Mouse (Mus musculus) natural killer cell, adult 2 months (primary cell): ENCODE results near the gene Pds5a.
"Not testable (repeated sequence)": the region's sequence is repeated elsewhere in the genome, so short reads cannot be mapped to it uniquely, and the experiment has no call there.

Experiments
- DNase-seq, 2 experiments: peaks; one replicate each; pipeline ENCODE4 v3.0.0; 2022; ENCODE audit warnings: low spot score in 2 of 2

Pds5a gene

GRCm38 (mm10) chr5:65697836-65698758, at the start of gene Pds5a:
Gene Pds5a (minus strand): TSS chr5:65698273.
- peak; percentile 72 to 84 for DNase-seq

GRCm38 (mm10) chr5:65746908-65747307, 48.8 kb upstream of the Pds5a start:
- no peak for DNase-seq

GRCm38 (mm10) chr5:65739366-65739765, 41.3 kb upstream of the Pds5a start:
- DNase-seq = no peak

- no peak for DNase-seq
These were observed 37.5 kb upstream of the Pds5a start for GRCm38 (mm10) chr5:65735601-65736000.

GRCm38 (mm10) chr5:65731173-65732007, 33.3 kb upstream of the Pds5a start:
- no peak for DNase-seq

GRCm38 (mm10) chr5:65724311-65725054, 26.4 kb upstream of the Pds5a start:
- peak; percentile 77 to 90 for DNase-seq

- peak; percentile 17 to 46 for DNase-seq
These were observed 20.3 kb upstream of the Pds5a start for GRCm38 (mm10) chr5:65718368-65718767.

GRCm38 (mm10) chr5:65717903-65718211, 19.8 kb upstream of the Pds5a start:
- not testable (repeated sequence) for DNase-seq

GRCm38 (mm10) chr5:65717063-65717902, 19.2 kb upstream of the Pds5a start:
- DNase-seq = no peak

- no peak for DNase-seq
These were observed 17.0 kb upstream of the Pds5a start for GRCm38 (mm10) chr5:65715084-65715483.

GRCm38 (mm10) chr5:65711463-65711862, 13.4 kb upstream of the Pds5a start:
- no peak for DNase-seq

GRCm38 (mm10) chr5:65710267-65710666, 12.2 kb upstream of the Pds5a start:
- DNase-seq = no peak

- DNase-seq = no peak
These were observed 8.9 kb upstream of the Pds5a start for GRCm38 (mm10) chr5:65706979-65707378.

- DNase-seq = no peak
These were observed 8.1 kb upstream of the Pds5a start for GRCm38 (mm10) chr5:65706171-65706570.

GRCm38 (mm10) chr5:65704765-65705678, 6.9 kb upstream of the Pds5a start:
- DNase-seq = no peak

GRCm38 (mm10) chr5:65703261-65703660, 5.2 kb upstream of the Pds5a start:
- no peak for DNase-seq

- DNase-seq = no peak
These were observed 2.0 kb upstream of the Pds5a start for GRCm38 (mm10) chr5:65700102-65700501.

GRCm38 (mm10) chr5:65699146-65699545, 1.1 kb upstream of the Pds5a start:
- DNase-seq = no peak

GRCm38 (mm10) chr5:65698759-65699136, 675 bp upstream of the Pds5a start:
- peak in 1 of 2 experiments; percentile 8 for DNase-seq

- peak; percentile 30 to 47 for DNase-seq
These were observed 612 bp downstream of the Pds5a start for GRCm38 (mm10) chr5:65697486-65697835.
